Mouse (Mus musculus) kidney, postnatal 0 days (tissue): ENCODE data around the gene Edar. TPM values are rescaled to one million over a fixed set of nuclear protein-coding genes. Genes with fewer than 3 reads are reported as not detected.

Source experiments
- ATAC-seq: fragments of 200-750 bp; cut with Nextera tagmentation; replicated peaks from 2 replicates; pipeline ENCODE4 v1.8.0; 2017; ENCODE audit warnings: low read depth, moderate number of reproducible peaks, moderate TSS enrichment, moderate library complexity; ENCODE audit not compliant: low FRiP score
- DNase-seq: peaks from one replicate; pipeline ENCODE4 v3.0.0-alpha.2; 2016; ENCODE audit warnings: low spot score
- H3K27ac ChIP-seq: fragments of 300-500 bp; sonication (generic); 2 replicates; pipeline ENCODE4 v1.5.1; 2014; ENCODE audit warnings: mild to moderate bottlenecking
- H3K27me3 ChIP-seq: fragments of 300-500 bp; sonication (generic); 2 replicates; pipeline ENCODE4 v1.6.1; 2014; ENCODE audit warnings: low read length, mixed read lengths; ENCODE audit not compliant: insufficient read depth
- H3K36me3 ChIP-seq: fragments of 300-500 bp; sonication (generic); 2 replicates; pipeline ENCODE4 v1.6.1; 2014; ENCODE audit warnings: low read length, mixed read lengths; ENCODE audit not compliant: insufficient read depth
- H3K4me1 ChIP-seq: fragments of 300-500 bp; sonication (generic); replicated peaks from 2 replicates; pipeline ENCODE4 v1.6.1; 2014; ENCODE audit warnings: antibody characterized with exemption, low read length, mixed read lengths; ENCODE audit not compliant: insufficient read depth
- H3K4me2 ChIP-seq: fragments of 300-500 bp; sonication (generic); 2 replicates; pipeline ENCODE4 v1.6.1; 2014; ENCODE audit warnings: mild to moderate bottlenecking, low read length, moderate library complexity, mixed read lengths
- H3K4me3 ChIP-seq: fragments of 300-500 bp; sonication (generic); replicated peaks from 2 replicates; pipeline ENCODE4 v1.5.1; 2014; ENCODE audit warnings: low read depth, low read length
- H3K9ac ChIP-seq: fragments of 300-500 bp; sonication (generic); 2 replicates; pipeline ENCODE4 v1.6.1; 2014; ENCODE audit warnings: low read depth, low read length
- H3K9me3 ChIP-seq: fragments of 300-500 bp; sonication (generic); replicated peaks from 2 replicates; pipeline ENCODE4 v1.6.1; 2016; ENCODE audit warnings: low read length, inconsistent platforms, mixed read lengths
- CTCF ChIP-seq: IDR thresholded peaks from 2 replicates; pipeline ENCODE4 v1.5.1; 2016; ENCODE audit warnings: antibody characterized with exemption, low read depth, mild to moderate bottlenecking, moderate library complexity
- WGBS: fragments of 180-500 bp; shearing (Covaris S2); extraction: QIAGEN DNeasy Blood & Tissue Kit; methylation state at CpG from one replicate; pipeline ENCODE4 v1.1.7; 2014; 5-methylcytosine and 5-hydroxymethylcytosine counted together
- polyA plus RNA-seq: library from polyadenylated mRNA; unstranded; fragments of >200 nt; fragmentation: Nextera tagmentation; extraction: Ambion mirVana; gene quantifications from 2 replicates; pipeline ENCODE4 v1.2.1, GENCODE M21; 2015

The Edar gene
- polyA plus RNA-seq, 1 experiment from 2014 or later: 0.51 TPM

GRCm38 (mm10) chr10:58560521-58560920 is 114.9 kb downstream of the Edar start:
- H3K4me2 ChIP-seq: no peak overlapping the region
- DNase-seq (peak; percentile 5), ATAC-seq (peak; percentile 25; the same call in 1 of the 2 replicates)
- no peak overlapping the region for H3K4me3 ChIP-seq
- H3K9ac ChIP-seq: no peak overlapping the region
- TF ChIP-seq CTCF: no peak
- 56% methylated on average over 6 of the region's 6 CpGs for WGBS
- H3K36me3 ChIP-seq: no peaks in the 10 kb centered on the region
- peak overlapping the region; percentile 20; the same call in 1 of the 2 replicates for H3K27ac ChIP-seq
- no peaks in the 10 kb centered on the region for H3K4me1 ChIP-seq
- H3K9me3 ChIP-seq: no peaks in the 10 kb centered on the region
- H3K27me3 ChIP-seq: no peaks in the 10 kb centered on the region

- Histone ChIP-seq H3K4me3 (no peak overlapping the region), H3K27me3 (no peaks in the 10 kb centered on the region), H3K36me3 (no peaks in the 10 kb centered on the region), H3K9ac (no peak overlapping the region), H3K27ac (peak overlapping the region; percentile 20; the same call in 1 of the 2 replicates), H3K4me1 (no peaks in the 10 kb centered on the region), H3K4me2 (no peak overlapping the region), H3K9me3 (no peaks in the 10 kb centered on the region)
- TF ChIP-seq CTCF: peak; percentile 83
- DNase-seq (peak; percentile 85), ATAC-seq (peak; percentile 57)
- WGBS: 19% methylated on average over 3 of the region's 3 CpGs
These were observed 115.6 kb downstream of the Edar start for GRCm38 (mm10) chr10:58559901-58560300.

- Histone ChIP-seq H3K36me3 (no peaks in the 10 kb centered on the region), H3K27me3 (no peaks in the 10 kb centered on the region), H3K27ac (no peak overlapping the region), H3K9ac (no peak overlapping the region), H3K9me3 (no peaks in the 10 kb centered on the region), H3K4me3 (no peak overlapping the region), H3K4me1 (no peaks in the 10 kb centered on the region), H3K4me2 (no peak overlapping the region)
- TF ChIP-seq CTCF: peak; percentile 63
- ATAC-seq (no peak), DNase-seq (peak; percentile 66)
- 34% methylated on average over 7 of the region's 7 CpGs for whole genome bisulfite sequencing
These were observed 116.4 kb downstream of the Edar start for GRCm38 (mm10) chr10:58559098-58559497.

GRCm38 (mm10) chr10:58554693-58555387 is 120.6 kb downstream of the Edar start:
- Histone ChIP-seq H3K4me1 (no peaks in the 10 kb centered on the region), H3K27me3 (no peaks in the 10 kb centered on the region), H3K9ac (no peak overlapping the region), H3K27ac (no peak overlapping the region), H3K4me3 (no peak overlapping the region), H3K4me2 (no peak overlapping the region), H3K36me3 (no peaks in the 10 kb centered on the region), H3K9me3 (no peaks in the 10 kb centered on the region)
- 89% methylated on average over 8 of the region's 8 CpGs for WGBS
- ATAC-seq (no peak), DNase-seq (no peak)
- no peak for TF ChIP-seq CTCF

Other genes with a start within 250 kb of the Edar start
- 16.0 and 16.4 TPM in 2 replicates for gene Ranbp2, start 228.7 kb downstream of the Edar start, polyA plus RNA-seq
- gene Ccdc138, start 177.7 kb downstream of the Edar start, polyA plus RNA-seq: 4.6 and 5.5 TPM in 2 replicates
- gene Gm17542, start 42.6 kb upstream of the Edar start, polyA plus RNA-seq: not detected in 2 replicates
- gene Sh3rf3, start 137.7 kb upstream of the Edar start, polyA plus RNA-seq: 0.51 and 0.70 TPM in 2 replicates